Mouse (Mus musculus): Measurements from ENCODE around the gene Ubald1. TPM values are rescaled to one million over a fixed set of nuclear protein-coding genes. Genes with fewer than 3 reads are reported as not detected.

Gene Ubald1
- polyA plus RNA-seq, 1 experiment, result 336 TPM

GRCm38 (mm10) chr16:4850938-4851628, 29.0 kb downstream of the Ubald1 start:
- Histone ChIP-seq H3K27me3 (replicated peaks) (peaks cover 51% of the 10 kb centered on the region), H3K36me3 (replicated peaks; ENCODE audit: low read length) (no peaks in the 10 kb centered on the region), H3K4me1 (no peaks in the 10 kb centered on the region; the same call in 1 of the 2 replicates), H3K4me3 (replicated peaks) (no peak overlapping the region), H3K9me3 (no peaks in the 10 kb centered on the region)
- TF ChIP-seq FLI1 (IDR thresholded peaks at IDR 0.05; ENCODE audit: low read length) (no peak), GATA1 (IDR thresholded peaks at IDR 0.05; ENCODE audit: borderline replicate concordance, low read length) (no peak)

- Histone ChIP-seq H3K4me1 (no peaks in the 10 kb centered on the region; the same call in 1 of the 2 replicates), H3K36me3 (replicated peaks; ENCODE audit: low read length) (no peaks in the 10 kb centered on the region), H3K27me3 (replicated peaks) (peaks cover 45% of the 10 kb centered on the region), H3K9me3 (no peaks in the 10 kb centered on the region), H3K4me3 (replicated peaks) (no peak overlapping the region)
- no peak for TF ChIP-seq GATA1 (IDR thresholded peaks at IDR 0.05; ENCODE audit: borderline replicate concordance, low read length)
- TF ChIP-seq FLI1 (IDR thresholded peaks at IDR 0.05; ENCODE audit: low read length), result no peak
Observed at GRCm38 (mm10) chr16:4850361-4850760, 29.8 kb downstream of the Ubald1 start.

- Histone ChIP-seq H3K36me3 (replicated peaks; ENCODE audit: low read length) (no peaks in the 10 kb centered on the region), H3K4me1 (no peaks in the 10 kb centered on the region; the same call in 1 of the 2 replicates), H3K4me3 (replicated peaks) (no peak overlapping the region), H3K9me3 (no peaks in the 10 kb centered on the region), H3K27me3 (replicated peaks) (peaks cover 34% of the 10 kb centered on the region)
- no peak for TF ChIP-seq GATA1 (IDR thresholded peaks at IDR 0.05; ENCODE audit: borderline replicate concordance, low read length)
- TF ChIP-seq FLI1 (IDR thresholded peaks at IDR 0.05; ENCODE audit: low read length), result no peak
Observed at GRCm38 (mm10) chr16:4848090-4848489, 32.0 kb downstream of the Ubald1 start.

GRCm38 (mm10) chr16:4847041-4847440, 33.1 kb downstream of the Ubald1 start:
- H3K4me1 ChIP-seq, result no peaks in the 10 kb centered on the region; the same call in 1 of the 2 replicates
- TF ChIP-seq FLI1 (IDR thresholded peaks at IDR 0.05; ENCODE audit: low read length), result no peak
- no peak overlapping the region for H3K4me3 ChIP-seq (replicated peaks)
- peaks cover 34% of the 10 kb centered on the region for H3K27me3 ChIP-seq (replicated peaks)
- no peaks in the 10 kb centered on the region for H3K9me3 ChIP-seq
- H3K36me3 ChIP-seq (replicated peaks; ENCODE audit: low read length), result no peaks in the 10 kb centered on the region

GRCm38 (mm10) chr16:4840231-4840630, 39.9 kb downstream of the Ubald1 start:
- Histone ChIP-seq H3K9me3 (no peaks in the 10 kb centered on the region), H3K4me1 (no peaks in the 10 kb centered on the region; the same call in 1 of the 2 replicates), H3K27me3 (replicated peaks) (peaks cover 26% of the 10 kb centered on the region), H3K4me3 (replicated peaks) (no peak overlapping the region), H3K36me3 (replicated peaks; ENCODE audit: low read length) (no peaks in the 10 kb centered on the region)
- TF ChIP-seq FLI1 (IDR thresholded peaks at IDR 0.05; ENCODE audit: low read length) (no peak), GATA1 (IDR thresholded peaks at IDR 0.05; ENCODE audit: borderline replicate concordance, low read length) (no peak)

GRCm38 (mm10) chr16:4839552-4839951, 40.6 kb downstream of the Ubald1 start:
- Histone ChIP-seq H3K27me3 (replicated peaks) (peaks cover 27% of the 10 kb centered on the region), H3K4me3 (replicated peaks) (no peak overlapping the region), H3K4me1 (no peaks in the 10 kb centered on the region; the same call in 1 of the 2 replicates), H3K36me3 (replicated peaks; ENCODE audit: low read length) (no peaks in the 10 kb centered on the region), H3K9me3 (no peaks in the 10 kb centered on the region)
- TF ChIP-seq FLI1 (IDR thresholded peaks at IDR 0.05; ENCODE audit: low read length), result no peak
- no peak for TF ChIP-seq GATA1 (IDR thresholded peaks at IDR 0.05; ENCODE audit: borderline replicate concordance, low read length)

GRCm38 (mm10) chr16:4837631-4838030, 42.5 kb downstream of the Ubald1 start:
- H3K4me3 ChIP-seq (replicated peaks), result no peak overlapping the region
- peaks cover 34% of the 10 kb centered on the region for H3K27me3 ChIP-seq (replicated peaks)
- TF ChIP-seq GATA1 (IDR thresholded peaks at IDR 0.05; ENCODE audit: borderline replicate concordance, low read length) (no peak), FLI1 (IDR thresholded peaks at IDR 0.05; ENCODE audit: low read length) (no peak)
- no peaks in the 10 kb centered on the region for H3K9me3 ChIP-seq
- H3K4me1 ChIP-seq, result no peaks in the 10 kb centered on the region; the same call in 1 of the 2 replicates
- no peaks in the 10 kb centered on the region for H3K36me3 ChIP-seq (replicated peaks; ENCODE audit: low read length)

- Histone ChIP-seq H3K36me3 (replicated peaks; ENCODE audit: low read length) (no peaks in the 10 kb centered on the region), H3K4me3 (replicated peaks) (no peak within 1 kb of the TSS), H3K27me3 (replicated peaks) (peaks cover 20% of the 10 kb centered on the region), H3K4me1 (peaks cover 5% of the 10 kb centered on the region; the same call in 1 of the 2 replicates), H3K9me3 (no peaks in the 10 kb centered on the region)
- no peak for TF ChIP-seq GATA1 (IDR thresholded peaks at IDR 0.05; ENCODE audit: borderline replicate concordance, low read length)
- TF ChIP-seq FLI1 (IDR thresholded peaks at IDR 0.05; ENCODE audit: low read length), result no peak
Observed at GRCm38 (mm10) chr16:4835191-4835590, 44.9 kb downstream of the Ubald1 start, which contains the start of gene 4930562C15Rik. TSS of gene 4930562C15Rik (plus strand) at chr16:4835416.

- TF ChIP-seq FLI1 (IDR thresholded peaks at IDR 0.05; ENCODE audit: low read length) (no peak), GATA1 (IDR thresholded peaks at IDR 0.05; ENCODE audit: borderline replicate concordance, low read length) (no peak)
- no peak overlapping the region for H3K4me3 ChIP-seq (replicated peaks)
- no peaks in the 10 kb centered on the region for H3K9me3 ChIP-seq
- H3K27me3 ChIP-seq (replicated peaks), result peaks cover 19% of the 10 kb centered on the region
- H3K4me1 ChIP-seq, result peaks cover 5% of the 10 kb centered on the region; the same call in 1 of the 2 replicates
- no peaks in the 10 kb centered on the region for H3K36me3 ChIP-seq (replicated peaks; ENCODE audit: low read length)
Observed at GRCm38 (mm10) chr16:4833858-4834257, 46.3 kb downstream of the Ubald1 start.

GRCm38 (mm10) chr16:4831650-4832419, 48.3 kb downstream of the Ubald1 start:
- TF ChIP-seq GATA1 (IDR thresholded peaks at IDR 0.05; ENCODE audit: borderline replicate concordance, low read length) (no peak), FLI1 (IDR thresholded peaks at IDR 0.05; ENCODE audit: low read length) (no peak)
- no peaks in the 10 kb centered on the region for H3K9me3 ChIP-seq
- no peak overlapping the region for H3K4me3 ChIP-seq (replicated peaks)
- peaks cover 21% of the 10 kb centered on the region for H3K27me3 ChIP-seq (replicated peaks)
- H3K4me1 ChIP-seq, result peaks cover 5% of the 10 kb centered on the region; the same call in 1 of the 2 replicates
- no peaks in the 10 kb centered on the region for H3K36me3 ChIP-seq (replicated peaks; ENCODE audit: low read length)
